Mouse (Mus musculus) MEL (cell line): ENCODE data around the gene Ugt1a1. TPM values are rescaled to one million over a fixed set of nuclear protein-coding genes. Genes with fewer than 3 reads are reported as not detected.

Experiments
- DNase-seq: peaks from one replicate; pipeline ENCODE4 v3.0.0; 2011; ENCODE audit warnings: low read depth, low spot score
- H3K27ac ChIP-seq: 2 replicates; pipeline ENCODE4 v1.5.1; 2012; ENCODE audit warnings: low read depth, mild to moderate bottlenecking, control low read depth, low read length, moderate library complexity; ENCODE audit not compliant: control insufficient read depth
- H3K27me3 ChIP-seq, 2 experiments: fragments of 150-350 bp in 1 of 2; sonication (generic) in 1 of 2; 2 replicates each; pipeline ENCODE4 v1.6.1; 2012; ENCODE audit warnings: low read length in 2 of 2, mild to moderate bottlenecking in 2 of 2, improper control_type of control experiment in 1 of 2, moderate library complexity in 1 of 2; ENCODE audit not compliant: insufficient read depth in 2 of 2, control insufficient read depth in 1 of 2
- H3K36me3 ChIP-seq, 2 experiments: 2 replicates each; pipeline ENCODE4 v1.6.1; 2012 to 2014; ENCODE audit warnings: low read length in 2 of 2, improper control_type of control experiment in 1 of 2, inconsistent platforms in 1 of 2, mild to moderate bottlenecking in 1 of 2; ENCODE audit not compliant: insufficient read depth in 2 of 2, control insufficient read depth in 1 of 2
- H3K4me1 ChIP-seq, 2 experiments: fragments of 150-350 bp in 1 of 2; sonication (generic) in 1 of 2; 2 replicates each; pipeline ENCODE4 v1.6.1; 2012; ENCODE audit warnings: low read length in 2 of 2, improper control_type of control experiment in 1 of 2, mild to moderate bottlenecking in 1 of 2; ENCODE audit not compliant: insufficient read depth in 2 of 2, control insufficient read depth in 1 of 2
- H3K4me3 ChIP-seq, 2 experiments: fragments of 150-350 bp in 1 of 2; sonication (generic) in 1 of 2; 2 replicates each; pipeline ENCODE4 v1.5.1; 2012; ENCODE audit warnings: low read depth in 2 of 2, low read length in 2 of 2, mild to moderate bottlenecking in 2 of 2, moderate library complexity in 2 of 2, control low read depth in 1 of 2, improper control_type of control experiment in 1 of 2; ENCODE audit not compliant: control insufficient read depth in 1 of 2, insufficient read depth in 1 of 2
- H3K79me2 ChIP-seq: 2 replicates; pipeline ENCODE4 v1.6.1; 2012; ENCODE audit warnings: mild to moderate bottlenecking, low read length, moderate library complexity; ENCODE audit not compliant: control insufficient read depth, poor library complexity, insufficient read depth
- H3K9ac ChIP-seq: 2 replicates; pipeline ENCODE4 v1.6.1; 2012; ENCODE audit warnings: low read depth, mild to moderate bottlenecking, control low read depth, low read length, moderate library complexity; ENCODE audit not compliant: control insufficient read depth, poor library complexity, severe bottlenecking
- H3K9me3 ChIP-seq: fragments of 150-350 bp; sonication (generic); replicated peaks from 2 replicates; pipeline ENCODE4 v1.6.1; 2012; ENCODE audit warnings: mild to moderate bottlenecking, low read length, improper control_type of control experiment, moderate library complexity; ENCODE audit not compliant: insufficient read depth
- CHD2 ChIP-seq: IDR thresholded peaks from 2 replicates; pipeline ENCODE4 v1.6.1; 2011; ENCODE audit warnings: low read length, improper control_type of control experiment
- CTCF ChIP-seq, 3 experiments: IDR thresholded peaks in 2 of 3; conservative IDR thresholded peaks in 1 of 3; 2 replicates each; pipeline ENCODE4 v1.5.1; 2011 to 2012; ENCODE audit warnings: low read length in 3 of 3, low read depth in 2 of 3, mild to moderate bottlenecking in 2 of 3, improper control_type of control experiment in 1 of 3, inconsistent platforms in 1 of 3, mixed read lengths in 1 of 3, moderate library complexity in 1 of 3; ENCODE audit not compliant: control insufficient read depth in 1 of 3, insufficient read depth in 1 of 3, poor library complexity in 1 of 3, severe bottlenecking in 1 of 3
- E2F4 ChIP-seq: IDR thresholded peaks from 2 replicates; pipeline ENCODE4 v1.6.1; 2011; ENCODE audit warnings: low read depth, low read length, improper control_type of control experiment, borderline replicate concordance
- HCFC1 ChIP-seq: IDR thresholded peaks from 2 replicates; pipeline ENCODE4 v1.6.1; 2012; ENCODE audit warnings: low read depth, mild to moderate bottlenecking, inconsistent platforms, low read length, improper control_type of control experiment, moderate library complexity
- JUND ChIP-seq: IDR thresholded peaks from 2 replicates; pipeline ENCODE4 v1.6.1; 2011; ENCODE audit warnings: low read depth, mild to moderate bottlenecking, improper control_type of control experiment, low read length
- MAFK ChIP-seq: IDR thresholded peaks from 2 replicates; pipeline ENCODE4 v1.6.1; 2011; ENCODE audit warnings: low read depth, mild to moderate bottlenecking, low read length, improper control_type of control experiment, borderline replicate concordance
- MAZ ChIP-seq: IDR thresholded peaks from 2 replicates; pipeline ENCODE4 v1.6.1; 2012; ENCODE audit warnings: low read depth, mild to moderate bottlenecking, inconsistent platforms, low read length, improper control_type of control experiment
- POLR2A ChIP-seq, 2 experiments: IDR thresholded peaks; 2 replicates each; pipeline ENCODE4 v1.6.1; 2011 to 2012; ENCODE audit warnings: low read length in 2 of 2, mild to moderate bottlenecking in 2 of 2, control low read depth in 1 of 2, improper control_type of control experiment in 1 of 2, low read depth in 1 of 2, moderate library complexity in 1 of 2; ENCODE audit not compliant: control insufficient read depth in 1 of 2, insufficient read depth in 1 of 2, poor library complexity in 1 of 2
- TBP ChIP-seq: IDR thresholded peaks from 2 replicates; pipeline ENCODE4 v1.8.0; 2011; ENCODE audit warnings: low read depth, low read length, improper control_type of control experiment
- ZC3H11A ChIP-seq: IDR thresholded peaks from 2 replicates; pipeline ENCODE4 v1.6.1; 2012; ENCODE audit warnings: low read depth, mild to moderate bottlenecking, inconsistent platforms, low read length, improper control_type of control experiment
- ZNF384 ChIP-seq: IDR thresholded peaks from 2 replicates; pipeline ENCODE4 v1.6.1; 2012; ENCODE audit warnings: low read depth, mild to moderate bottlenecking, inconsistent platforms, low read length, improper control_type of control experiment
- polyA plus RNA-seq, 2 experiments: library from polyadenylated mRNA; stranded (reverse) in 1 of 2; unstranded in 1 of 2; fragments of >175 nt in 1 of 2; fragments of >200 nt in 1 of 2; gene quantifications; 2 replicates each; pipeline versions ENCODE4 v1.2.1 to v1.2.4; 2012; ENCODE audit warnings: low replicate concordance in 2 of 2, low read depth in 1 of 2; ENCODE audit not compliant: insufficient read length in 2 of 2, insufficient read depth in 1 of 2, missing spikeins in 1 of 2
- total RNA-seq: library from RNA; depleted of rRNA; stranded (reverse); fragments of 300-350 nt; gene quantifications from 2 replicates; pipeline ENCODE4 v1.2.3, GENCODE M21; 2012

The Ugt1a1 gene
- total and polyA plus RNA-seq, 3 experiments = not detected

GRCm38 (mm10) chr1:88217144-88217543 lies 5.4 kb downstream of the Ugt1a1 start:
- H3K9me3 ChIP-seq = no peaks in the 10 kb centered on the region
- TF ChIP-seq CTCF (IDR thresholded peaks at IDR 0.05 in 2 of 3, conservative IDR thresholded peaks at IDR 0.05 in 1 of 3; ENCODE audit: control insufficient read depth in 1 of 3, insufficient read depth in 1 of 3, low read depth in 2 of 3, low read length in 3 of 3, poor library complexity in 1 of 3, severe bottlenecking in 1 of 3) = peak in 2 of 3 experiments; percentile 28 to 31; a peak in 3 of 6 replicates
- TF ChIP-seq ZNF384 = no peak
- H3K4me1 ChIP-seq = no peaks in the 10 kb centered on the region
- H3K27ac ChIP-seq = no peak overlapping the region
- no peaks in the 10 kb centered on the region for H3K27me3 ChIP-seq
- no peak overlapping the region for H3K4me3 ChIP-seq
- no peaks in the 10 kb centered on the region for H3K36me3 ChIP-seq
- no peak overlapping the region for H3K9ac ChIP-seq
- peak; percentile 19 for DNase-seq
- no peaks in the 10 kb centered on the region for H3K79me2 ChIP-seq

DNA sequence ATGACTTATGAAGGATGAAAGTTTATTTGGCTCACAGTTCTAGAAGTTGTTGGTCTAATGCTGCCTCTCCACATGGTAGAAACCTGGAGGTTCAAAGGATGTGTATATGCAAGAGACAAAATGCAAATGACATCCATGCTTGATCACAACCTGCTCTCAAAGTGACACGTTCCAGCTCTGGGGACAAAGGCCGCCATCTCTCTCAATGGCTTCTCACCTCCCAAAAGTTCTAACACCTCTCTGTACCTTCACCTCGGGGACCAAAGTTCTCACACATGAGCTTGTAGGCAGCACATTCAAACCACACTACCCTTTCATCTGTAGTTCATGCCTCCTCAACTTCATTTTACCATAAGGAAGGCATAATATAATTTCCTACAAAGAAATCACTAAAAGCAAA lies 5.8 kb downstream of the Ugt1a1 start:
- TF ChIP-seq MAZ (no peak), ZC3H11A (no peak), POLR2A (IDR thresholded peaks at IDR 0.05; ENCODE audit: control insufficient read depth in 1 of 2, insufficient read depth in 1 of 2, low read depth in 1 of 2, low read length in 2 of 2, poor library complexity in 1 of 2) (no peak), JUND (no peak), TBP (no peak), MAFK (no peak), CHD2 (no peak), E2F4 (no peak), HCFC1 (no peak)
- H3K27ac ChIP-seq = no peak overlapping the region
- H3K36me3 ChIP-seq = no peaks in the 10 kb centered on the region
- H3K79me2 ChIP-seq = no peaks in the 10 kb centered on the region
- H3K4me1 ChIP-seq = no peaks in the 10 kb centered on the region
- peak; percentile 4 for DNase-seq
- no peaks in the 10 kb centered on the region for H3K9me3 ChIP-seq
- no peak overlapping the region for H3K4me3 ChIP-seq
- no peaks in the 10 kb centered on the region for H3K27me3 ChIP-seq
- H3K9ac ChIP-seq = no peak overlapping the region

GRCm38 (mm10) chr1:88218051-88218450 lies 6.3 kb downstream of the Ugt1a1 start:
- no peaks in the 10 kb centered on the region for H3K36me3 ChIP-seq
- no peak overlapping the region for H3K9ac ChIP-seq
- no peaks in the 10 kb centered on the region for H3K79me2 ChIP-seq
- no peak for TF ChIP-seq ZNF384
- TF ChIP-seq, all 39 proteins: peak for 0
- peak; percentile 6 for DNase-seq
- no peaks in the 10 kb centered on the region for H3K27me3 ChIP-seq
- H3K4me1 ChIP-seq = no peaks in the 10 kb centered on the region
- no peaks in the 10 kb centered on the region for H3K9me3 ChIP-seq
- H3K27ac ChIP-seq = no peak overlapping the region
- no peak overlapping the region for H3K4me3 ChIP-seq
